Mouse (Mus musculus): ENCODE data around the gene Adam17.

The Adam17 gene

DNA sequence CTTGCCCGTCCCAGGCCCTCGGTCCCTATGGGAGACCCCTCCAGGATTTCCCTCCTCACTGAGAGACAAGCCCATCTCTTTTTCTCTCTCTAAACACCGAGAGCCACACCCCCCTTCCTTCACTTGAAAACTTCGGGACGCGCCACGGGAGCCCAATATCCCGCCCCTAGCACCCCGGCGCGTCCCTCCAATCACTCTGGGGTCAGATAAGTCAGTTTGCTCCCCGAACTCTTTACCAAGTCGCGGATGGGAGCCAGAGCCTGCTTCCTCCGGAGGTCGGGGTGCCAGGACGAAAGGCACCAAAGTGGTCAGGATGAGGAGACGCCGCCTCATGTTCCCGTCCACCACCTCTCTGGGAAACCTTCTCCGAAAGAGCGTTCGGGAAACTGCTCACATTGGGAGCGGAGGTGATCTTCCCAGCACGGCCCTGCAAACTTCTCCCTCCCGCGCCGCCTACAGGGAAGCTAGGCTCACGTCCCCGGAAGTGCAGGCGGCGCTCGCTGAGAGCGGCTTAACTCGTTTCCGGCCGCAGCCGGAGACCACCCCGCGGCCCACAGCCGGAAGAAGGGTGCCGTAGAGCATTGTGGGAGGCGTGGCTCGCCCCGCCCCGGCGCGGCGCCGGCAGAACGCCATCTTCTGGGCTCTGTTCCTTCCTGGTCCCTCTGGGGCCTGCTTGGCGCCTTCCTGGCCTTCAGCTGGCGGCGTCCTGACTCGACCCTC, at the start of gene Adam17:
TSS of gene Adam17 (minus strand) at position 533 of the 720 bp plus-strand sequence.
- in situ Hi-C loops (cut with MboI, MseI), result loop anchor here (5.0 kb wide), 1 partner anchor 56 kb away; the partner anchor contains the start of gene Iah1

- in situ Hi-C loops (cut with MboI, MseI), result loop anchor here (5.0 kb wide), 2 partner anchors 34 to 41 kb away; no protein-coding TSS in a partner anchor
These were observed 45.2 kb upstream of the Adam17 start for GRCm38 (mm10) chr12:21418621-21419131.

- in situ Hi-C loops (cut with MboI, MseI), result loop anchor here (5.0 kb wide), 2 partner anchors 34 to 41 kb away; no protein-coding TSS in a partner anchor
These were observed 44.7 kb upstream of the Adam17 start for GRCm38 (mm10) chr12:21418083-21418482.

DNA sequence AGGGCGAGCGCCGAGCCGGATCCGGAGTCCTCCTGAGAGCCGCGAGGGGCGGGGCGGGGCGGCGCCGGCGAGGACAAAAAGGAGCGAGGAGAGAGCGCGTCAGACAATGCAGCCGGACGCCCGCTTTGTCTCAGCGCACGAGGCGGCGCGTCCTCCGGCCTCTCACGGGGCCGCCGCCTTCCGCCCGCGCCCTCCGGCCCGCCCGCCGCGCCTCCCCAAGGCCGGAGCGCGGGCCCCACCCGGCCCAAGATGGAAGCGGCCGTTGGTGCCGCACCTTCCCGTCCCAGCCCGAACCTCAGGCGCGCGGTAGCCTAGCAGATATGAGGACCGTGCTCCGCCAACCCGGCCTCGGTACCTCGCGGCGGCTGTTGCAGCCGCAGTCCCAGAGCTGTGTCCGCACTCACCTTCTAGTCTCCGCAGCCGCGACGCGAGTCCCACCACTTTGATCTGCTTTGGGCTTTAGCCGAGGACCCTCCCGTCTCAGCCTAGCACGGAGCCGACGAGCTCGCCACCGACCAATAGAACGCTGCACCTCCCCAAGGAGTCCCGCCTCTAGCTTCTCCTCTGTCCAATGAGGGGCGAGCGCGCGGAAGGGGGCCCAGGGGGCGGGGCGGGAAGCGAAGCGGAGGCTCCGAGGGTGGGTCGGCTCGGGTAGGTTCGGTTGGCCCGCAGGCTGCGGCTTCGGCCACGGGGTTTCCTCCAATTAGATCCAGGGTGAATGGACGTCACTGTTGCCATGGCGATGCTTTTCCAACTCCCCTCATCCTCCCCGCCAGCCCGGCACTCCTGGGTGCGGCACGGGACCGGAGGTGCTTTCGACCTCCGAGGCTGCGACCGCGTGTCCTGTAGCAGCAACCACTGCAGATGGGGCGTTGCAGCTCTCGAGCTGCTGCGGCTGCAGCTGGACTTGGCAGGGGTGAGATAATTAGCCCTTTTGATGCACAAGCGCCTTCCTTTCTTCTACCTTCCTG, 44.0 kb upstream of the Adam17 start, which contains the start of gene Ywhaq:
TSS of gene Ywhaq (minus strand) at position 538 of the 971 bp plus-strand sequence.
- in situ Hi-C loops (cut with MboI, MseI), result loop anchor here (5.0 kb wide), 2 partner anchors 35 to 40 kb away; no protein-coding TSS in a partner anchor

- in situ Hi-C loops (cut with MboI, MseI), result loop anchor here (5.0 kb wide), 2 partner anchors 36 to 39 kb away; no protein-coding TSS in a partner anchor
These were observed 43.1 kb upstream of the Adam17 start for GRCm38 (mm10) chr12:21416506-21416905.

DNA sequence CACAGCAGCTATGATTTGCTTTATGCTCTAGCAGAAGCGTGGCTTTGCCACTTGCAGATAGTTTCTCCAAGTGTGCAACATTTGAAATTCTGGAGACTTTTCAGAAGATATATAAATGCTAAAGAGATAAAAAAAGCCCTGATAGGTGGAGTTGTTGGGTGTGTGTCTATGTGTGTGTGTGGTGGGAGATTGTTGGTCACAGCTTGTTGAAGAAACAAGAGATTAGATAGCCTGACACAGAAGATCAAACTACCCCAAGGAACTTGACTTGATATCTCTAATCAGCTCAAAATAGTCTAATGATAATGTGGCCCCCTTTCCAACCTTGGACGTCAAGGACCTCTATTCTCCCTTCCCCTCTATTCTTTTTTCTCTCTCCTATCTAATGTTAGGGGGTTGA, 37.2 kb upstream of the Adam17 start:
- in situ Hi-C loops (cut with MboI, MseI), result no loop called here

- in situ Hi-C loops (cut with MboI, MseI), result no loop called here
These were observed 36.2 kb upstream of the Adam17 start for GRCm38 (mm10) chr12:21409651-21410050.

DNA sequence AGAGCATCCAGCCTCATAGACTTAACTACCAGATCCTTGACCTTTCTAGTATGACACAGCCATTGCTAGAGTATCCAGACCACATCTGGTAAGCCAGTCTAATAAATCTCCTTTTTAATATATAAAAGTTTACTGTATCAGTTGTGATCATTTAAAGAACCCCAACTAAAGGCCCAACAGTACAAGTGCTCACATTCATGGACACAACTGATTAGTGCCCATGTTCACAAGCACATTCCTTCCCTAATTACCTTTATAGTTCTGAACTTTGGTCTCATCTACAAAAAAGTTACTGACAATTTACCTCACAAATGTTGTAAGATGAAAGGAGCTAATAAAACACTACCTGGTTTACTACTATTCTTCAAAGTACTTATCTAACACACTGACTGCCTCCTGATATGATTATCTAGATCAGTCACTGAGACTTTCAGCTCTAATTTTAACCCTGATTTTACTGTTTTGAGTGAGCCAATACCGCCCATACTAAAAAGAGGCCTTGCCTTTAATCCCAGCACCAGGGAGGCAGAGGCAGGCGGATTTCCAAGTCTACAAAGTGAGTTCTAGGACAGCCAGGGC, 35.4 kb upstream of the Adam17 start:
- in situ Hi-C loops (cut with MboI, MseI), result no loop called here

- in situ Hi-C loops (cut with MboI, MseI), result no loop called here
These were observed 29.3 kb upstream of the Adam17 start for GRCm38 (mm10) chr12:21402771-21403170.

DNA sequence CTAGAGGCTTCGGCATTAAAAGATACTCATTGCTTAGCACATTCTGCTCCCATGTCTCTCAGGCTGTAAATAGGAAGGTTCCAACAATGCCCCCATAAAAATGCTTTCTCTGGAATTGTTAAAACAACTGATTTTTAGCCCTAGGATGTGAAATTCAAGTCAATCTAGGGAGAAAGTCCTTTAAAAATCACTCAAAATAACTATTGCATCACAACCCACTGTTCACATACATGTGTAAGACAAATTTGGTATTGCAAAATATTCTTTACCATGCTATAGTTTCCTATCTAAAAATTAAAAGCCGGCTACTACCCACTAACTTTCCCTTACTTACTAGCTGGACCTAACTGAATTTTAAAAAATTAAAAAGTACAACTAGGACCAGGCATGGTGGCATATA, 12.8 kb upstream of the Adam17 start:
- in situ Hi-C loops (cut with MboI, MseI), result no loop called here

DNA sequence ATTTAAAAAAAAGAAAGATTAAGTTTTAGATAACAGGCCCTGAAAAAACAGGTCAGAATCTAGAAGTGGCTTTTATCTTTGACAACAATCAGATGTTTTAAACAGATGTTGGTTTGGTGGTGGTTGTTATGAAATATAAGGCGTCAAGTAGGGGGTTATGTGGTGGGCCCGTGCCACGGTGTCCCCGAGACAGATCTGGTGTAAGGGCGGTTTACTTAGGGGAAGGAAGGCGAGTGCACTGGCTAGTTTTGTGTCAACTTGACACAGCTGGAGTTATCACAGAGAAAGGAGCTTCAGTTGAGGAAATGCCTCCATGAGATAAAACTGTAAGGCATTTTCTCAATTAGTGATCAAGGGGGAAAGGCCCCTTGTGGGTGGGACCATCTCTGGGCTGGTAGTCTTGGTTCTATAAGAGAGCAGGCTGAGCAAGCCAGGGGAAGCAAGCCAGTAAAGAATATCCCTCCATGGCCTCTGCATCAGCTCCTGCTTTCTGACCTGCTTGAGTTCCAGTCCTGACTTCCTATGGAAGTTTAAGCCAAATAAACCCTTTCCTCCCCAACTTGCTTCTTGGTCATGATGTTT, 5.4 kb upstream of the Adam17 start:
- in situ Hi-C loops (cut with MboI, MseI), result loop anchor here (5.0 kb wide), 1 partner anchor 38 kb away; the partner anchor contains the start of gene Ywhaq

- in situ Hi-C loops (cut with MboI, MseI), result loop anchor here (5.0 kb wide), 1 partner anchor 42 kb away; the partner anchor contains the start of gene Ywhaq
These were observed 2.1 kb upstream of the Adam17 start for GRCm38 (mm10) chr12:21375376-21376157.

DNA sequence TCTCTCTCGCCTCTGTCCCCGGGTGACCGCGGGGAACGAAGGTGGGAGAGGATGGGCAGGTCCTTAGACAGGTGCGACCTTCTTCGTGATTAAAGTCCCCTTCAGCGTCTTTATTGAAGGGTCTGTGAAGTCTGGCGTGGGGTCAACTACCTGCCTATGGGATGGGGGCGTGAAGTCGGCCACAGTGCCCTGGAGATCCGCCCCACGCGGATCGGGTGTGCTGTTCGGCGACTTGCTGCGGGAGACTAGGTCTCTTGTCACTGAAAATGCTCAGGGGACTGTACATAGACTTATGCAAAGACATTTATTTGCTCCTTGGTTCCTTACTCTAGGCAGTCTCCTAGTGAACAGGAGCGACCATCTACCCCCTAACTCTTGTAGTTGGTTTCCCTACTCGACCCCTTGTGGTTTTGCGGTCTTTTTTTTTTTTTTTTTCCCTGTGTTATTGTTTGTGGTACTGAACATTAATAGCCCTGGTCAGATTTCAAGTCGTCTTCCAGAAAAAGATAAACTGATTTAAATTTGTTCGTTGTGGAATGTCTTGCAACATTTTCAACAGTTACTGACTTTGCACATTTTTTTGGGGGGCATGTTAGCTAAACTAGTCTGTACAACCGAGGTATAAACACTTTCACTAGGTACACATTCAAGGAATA, 516 bp upstream of the Adam17 start:
- in situ Hi-C loops (cut with MboI, MseI), result loop anchor here (5.0 kb wide), 1 partner anchor 57 kb away; the partner anchor contains the start of gene Iah1

- in situ Hi-C loops (cut with MboI, MseI), result loop anchor here (5.0 kb wide), 1 partner anchor 53 kb away; the partner anchor contains the start of gene Iah1
These were observed 3.3 kb downstream of the Adam17 start for GRCm38 (mm10) chr12:21370035-21370611.

GRCm38 (mm10) chr12:21369087-21369410, 4.4 kb downstream of the Adam17 start:
- in situ Hi-C loops (cut with MboI, MseI), result no loop called here

DNA sequence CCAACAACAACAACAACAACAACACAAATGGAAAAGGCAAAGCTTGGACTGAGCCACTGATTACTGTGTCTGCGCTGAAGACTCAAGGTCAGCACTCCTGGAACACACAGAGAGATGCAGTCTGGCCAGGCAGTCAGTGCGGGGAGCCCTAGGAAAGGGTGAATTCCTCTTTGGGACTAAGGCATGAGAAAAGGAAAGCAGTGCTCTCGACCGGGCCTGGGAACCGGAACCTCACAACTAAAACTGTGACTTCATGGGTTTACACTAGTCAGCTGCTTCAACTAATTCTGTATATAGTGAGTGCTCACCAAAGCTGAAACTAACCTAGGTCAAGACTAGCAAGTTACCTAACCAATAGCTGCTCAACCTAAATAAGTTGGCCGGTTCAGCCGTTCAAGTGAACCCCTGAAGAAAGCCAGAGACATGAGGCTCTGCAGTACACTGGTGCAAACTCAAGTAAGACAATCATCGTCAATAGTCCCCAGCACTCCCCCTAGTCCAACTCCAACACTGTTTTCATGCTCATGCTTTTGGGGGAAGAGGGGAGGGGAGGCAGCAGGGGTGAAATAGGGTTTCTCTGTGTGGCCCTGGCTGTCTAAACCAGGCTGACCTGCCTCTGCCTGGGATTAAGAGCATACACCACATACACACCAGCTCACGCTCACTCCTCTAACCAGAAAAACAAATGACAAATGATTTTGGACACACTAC, 4.9 kb downstream of the Adam17 start:
- in situ Hi-C loops (cut with MboI, MseI), result no loop called here

- in situ Hi-C loops (cut with MboI, MseI), result no loop called here
These were observed 8.6 kb downstream of the Adam17 start for GRCm38 (mm10) chr12:21364624-21365435.

DNA sequence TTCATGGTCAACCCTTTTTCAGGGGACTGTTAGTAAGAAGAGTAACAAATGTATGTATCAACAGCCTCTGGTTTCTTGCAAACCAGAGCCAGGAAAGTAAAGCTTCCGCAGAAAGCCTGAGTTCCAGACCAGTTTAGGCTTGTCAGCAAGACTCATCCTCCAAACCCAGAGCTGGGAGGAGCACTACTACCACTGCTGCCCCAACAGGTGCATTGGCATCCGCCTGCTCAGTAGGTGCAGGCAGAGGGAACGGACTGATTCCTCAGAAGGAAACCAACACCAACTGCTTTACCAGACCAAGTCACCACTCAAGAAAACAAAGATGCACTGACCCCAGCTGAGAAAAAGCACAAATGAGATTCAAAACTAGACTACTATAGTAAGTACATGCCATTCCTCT, 10.2 kb downstream of the Adam17 start:
- in situ Hi-C loops (cut with MboI, MseI), result no loop called here

Measured in T-helper 2 cell (primary cell).